Mouse (Mus musculus): ENCODE results near the gene Tob1.
A peak's percentile ranks its signal among the peaks of the same experiment; 100 is the strongest.

Tob1 gene

DNA sequence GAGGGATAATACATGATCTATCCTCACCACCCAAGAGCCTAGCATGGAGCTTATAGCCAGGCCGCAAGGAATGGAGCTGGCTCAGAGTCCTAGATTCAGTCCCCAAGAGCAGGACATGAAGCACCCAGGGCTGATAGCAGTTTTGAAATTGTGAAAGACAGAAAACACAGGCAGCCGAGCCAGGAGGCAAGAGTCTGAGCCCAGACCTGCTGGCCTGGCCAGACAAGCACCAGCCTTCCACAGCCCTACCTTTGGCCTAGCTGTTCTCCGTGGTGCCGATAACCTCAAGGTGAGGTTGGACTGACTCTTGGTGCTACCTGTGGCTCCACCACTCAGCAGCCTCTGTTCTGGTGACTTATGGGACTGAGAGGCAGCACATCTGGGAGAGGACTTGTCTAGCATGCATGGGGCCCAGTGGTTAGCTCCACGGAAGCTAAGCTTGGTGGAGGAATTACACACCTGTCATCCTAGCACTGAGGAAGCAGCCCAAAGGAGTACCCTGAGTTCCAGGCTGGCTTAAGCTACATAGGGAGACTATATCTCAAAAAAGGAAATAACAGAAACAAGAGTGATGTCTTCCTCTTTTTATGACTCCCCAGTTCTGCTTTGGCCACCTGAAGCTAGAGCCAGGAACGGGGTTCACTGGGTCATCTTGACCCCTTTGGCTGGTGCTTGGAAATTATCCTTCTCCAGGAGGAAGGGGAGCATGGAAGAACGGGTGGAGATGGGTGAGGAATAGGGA is 12.7 kb upstream of the Tob1 start:
- DNase-seq (ENCODE audit: low read depth, low spot score), result no peak

DNA sequence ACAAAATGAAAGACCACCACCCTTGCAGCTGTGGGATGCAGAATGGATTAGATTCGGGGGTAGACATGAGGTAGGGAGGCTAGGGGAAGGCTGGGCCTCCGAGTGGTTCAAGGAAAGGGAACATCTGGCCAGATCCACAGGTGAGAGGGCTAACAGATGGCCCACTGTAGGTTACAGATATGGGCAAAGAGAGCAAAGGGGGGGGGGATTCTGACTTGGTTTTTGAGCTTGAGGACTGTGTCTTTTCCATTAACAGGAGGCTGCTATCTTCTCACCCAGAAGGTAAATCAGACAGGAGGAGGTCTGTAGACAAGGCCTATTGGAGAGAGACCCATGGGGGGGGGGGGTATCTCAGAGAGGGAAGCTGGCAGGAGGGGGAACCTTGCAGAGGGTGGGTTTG is 11.5 kb upstream of the Tob1 start:
- no peak for DNase-seq (ENCODE audit: low read depth, low spot score)

DNA sequence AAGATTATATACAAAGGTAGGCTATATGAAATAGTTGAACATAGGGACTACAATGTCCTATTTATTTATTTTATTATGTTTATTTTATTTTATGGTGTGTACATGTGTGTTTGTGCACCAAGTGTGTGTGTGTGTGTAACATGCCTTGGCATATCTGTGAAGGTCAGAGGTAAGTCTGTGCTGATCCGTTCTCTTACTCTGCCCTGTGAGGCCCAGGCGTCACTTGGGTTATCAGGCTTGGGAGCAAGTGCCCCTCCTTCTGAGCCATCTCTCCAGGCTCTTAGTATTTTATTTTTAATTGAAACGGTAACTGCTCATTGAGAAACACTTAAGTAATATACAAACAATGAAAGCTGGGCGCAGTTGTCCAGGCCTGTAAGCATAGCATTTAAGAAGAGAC is 10.8 kb upstream of the Tob1 start:
- no peak for DNase-seq (ENCODE audit: low read depth, low spot score)

GRCm38 (mm10) chr11:94202106-94202505 is 9.1 kb upstream of the Tob1 start:
- no peak for DNase-seq (ENCODE audit: low read depth, low spot score)

GRCm38 (mm10) chr11:94203066-94203465 is 8.2 kb upstream of the Tob1 start:
- no peak for DNase-seq (ENCODE audit: low read depth, low spot score)

- DNase-seq (ENCODE audit: low read depth, low spot score), result no peak
These were observed 4.7 kb upstream of the Tob1 start for GRCm38 (mm10) chr11:94206398-94207114.

GRCm38 (mm10) chr11:94208811-94209675 is 2.2 kb upstream of the Tob1 start:
- DNase-seq (ENCODE audit: low read depth, low spot score), result no peak

DNA sequence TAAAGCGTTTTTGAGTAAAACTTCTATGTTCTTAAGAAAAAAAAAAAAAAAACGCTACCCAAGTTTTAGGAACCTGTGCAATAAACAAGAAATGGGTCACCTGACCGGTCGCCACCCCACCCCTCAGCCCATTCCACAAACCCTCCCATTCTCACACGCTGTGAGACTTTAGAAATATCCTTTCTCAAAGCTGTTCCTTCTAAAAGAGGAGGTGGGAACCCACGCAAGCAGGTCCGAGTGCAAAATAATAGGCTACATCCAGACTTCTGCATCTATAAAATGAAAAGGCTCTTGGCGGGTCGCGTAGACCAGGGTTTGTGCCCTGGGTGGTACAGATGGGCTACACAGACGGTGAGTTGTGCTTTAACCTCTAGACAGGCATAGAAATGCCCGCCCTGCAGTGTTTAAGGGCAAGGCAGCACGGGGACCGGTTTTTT is 1.5 kb upstream of the Tob1 start:
- no peak for DNase-seq (ENCODE audit: low read depth, low spot score)

DNA sequence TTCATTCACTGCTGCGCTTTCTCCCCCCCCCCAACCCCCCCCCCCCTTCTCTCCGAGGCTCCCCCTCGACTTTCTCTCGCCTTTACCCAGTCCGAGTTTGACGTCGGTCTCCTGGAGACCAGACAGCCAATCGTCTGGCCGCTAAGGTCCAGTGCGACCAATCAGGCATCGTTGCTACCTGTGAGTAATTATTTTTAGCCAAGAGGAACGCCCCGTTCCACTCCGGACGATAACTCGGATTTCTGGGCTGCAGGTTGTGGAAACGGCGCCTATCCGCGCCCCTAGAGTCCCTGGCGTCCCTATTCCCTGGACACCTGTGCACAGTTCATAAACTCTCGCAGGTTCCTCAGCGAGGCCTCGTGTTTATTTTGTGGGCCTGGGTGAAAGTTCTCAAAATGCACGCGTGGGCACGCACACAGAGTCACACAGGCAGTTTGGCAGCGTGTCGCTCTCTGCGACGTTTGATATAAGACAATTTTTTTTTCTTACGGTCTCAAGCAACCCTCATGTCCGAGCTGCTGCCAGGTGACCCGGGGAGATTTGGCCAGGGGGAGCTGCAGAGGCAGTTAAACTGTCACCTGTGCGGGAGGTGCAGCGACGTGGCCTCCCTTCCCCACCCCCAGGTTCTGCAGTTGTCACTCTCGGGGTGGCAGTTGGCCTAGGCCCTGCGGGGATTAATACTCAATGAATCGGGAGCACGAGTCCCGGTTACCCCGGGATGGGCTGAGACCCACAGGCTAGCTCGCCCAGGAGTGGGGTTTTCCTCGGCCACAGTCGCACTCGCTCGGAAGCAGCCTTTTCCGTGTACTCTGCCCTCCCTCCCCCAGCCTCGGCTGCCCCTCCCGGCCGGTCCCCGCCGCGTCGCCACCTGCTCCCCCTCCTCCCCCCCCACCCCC is 815 bp upstream of the Tob1 start:
- peak; percentile 88 for DNase-seq (ENCODE audit: low read depth, low spot score)

- DNase-seq (ENCODE audit: low read depth, low spot score), result peak; percentile 45
These were observed 616 bp downstream of the Tob1 start for GRCm38 (mm10) chr11:94211651-94212488.

DNA sequence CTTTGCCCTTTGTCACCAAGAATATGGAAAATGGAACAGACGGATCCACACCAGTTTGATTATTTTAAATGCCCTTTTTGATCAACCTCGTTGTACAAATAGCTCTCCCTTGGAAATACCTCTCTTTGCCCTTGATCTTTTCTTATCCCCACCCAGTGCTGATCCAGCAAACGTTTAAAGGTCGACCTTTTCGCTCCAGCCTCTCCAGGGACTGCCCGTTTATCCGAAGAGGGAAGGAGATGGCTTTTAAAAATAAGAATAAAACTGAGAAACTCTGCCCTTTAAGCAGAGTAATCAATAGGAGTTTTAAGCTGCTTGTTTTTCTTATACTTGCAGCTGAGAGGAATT is 1.2 kb downstream of the Tob1 start:
- DNase-seq (ENCODE audit: low read depth, low spot score), result no peak

- no peak for DNase-seq (ENCODE audit: low read depth, low spot score)
These were observed 1.7 kb downstream of the Tob1 start for GRCm38 (mm10) chr11:94212997-94213396.

DNA sequence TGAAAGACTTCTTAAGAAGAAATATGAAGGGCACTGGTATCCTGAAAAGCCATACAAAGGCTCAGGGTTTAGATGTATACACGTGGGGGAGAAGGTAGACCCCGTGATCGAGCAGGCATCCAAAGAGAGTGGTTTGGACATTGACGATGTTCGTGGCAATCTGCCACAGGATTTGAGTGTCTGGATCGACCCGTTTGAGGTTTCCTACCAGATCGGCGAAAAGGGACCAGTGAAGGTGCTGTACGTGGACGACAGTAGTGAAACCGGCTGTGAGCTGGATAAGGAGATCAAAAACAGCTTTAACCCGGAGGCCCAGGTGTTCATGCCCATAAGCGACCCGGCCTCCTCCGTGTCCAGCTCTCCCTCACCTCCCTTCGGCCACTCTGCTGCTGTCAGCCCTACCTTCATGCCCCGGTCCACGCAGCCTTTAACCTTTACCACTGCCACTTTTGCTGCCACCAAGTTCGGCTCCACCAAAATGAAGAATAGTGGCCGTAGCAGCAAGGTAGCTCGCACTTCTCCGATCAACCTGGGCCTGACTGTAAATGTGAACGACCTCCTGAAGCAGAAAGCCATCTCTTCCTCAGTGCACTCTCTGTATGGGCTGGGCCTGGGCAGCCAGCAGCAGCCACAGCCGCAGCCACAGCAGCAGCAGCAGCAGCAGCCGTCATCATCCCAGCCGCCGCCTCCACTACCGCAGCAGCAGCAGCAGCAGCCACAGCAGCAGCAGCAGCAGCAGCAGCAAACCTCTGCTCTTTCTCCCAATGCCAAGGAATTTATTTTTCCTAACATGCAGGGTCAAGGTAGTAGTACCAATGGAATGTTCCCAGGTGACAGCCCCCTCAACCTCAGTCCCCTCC is 2.7 kb downstream of the Tob1 start:
- no peak for DNase-seq (ENCODE audit: low read depth, low spot score)

GRCm38 (mm10) chr11:94215581-94215980 is 4.3 kb downstream of the Tob1 start:
- no peak for DNase-seq (ENCODE audit: low read depth, low spot score)

GRCm38 (mm10) chr11:94216247-94216646 is 5.0 kb downstream of the Tob1 start:
- DNase-seq (ENCODE audit: low read depth, low spot score), result no peak

GRCm38 (mm10) chr11:94221257-94221656 is 10.0 kb downstream of the Tob1 start:
- DNase-seq (ENCODE audit: low read depth, low spot score), result no peak

- no peak for DNase-seq (ENCODE audit: low read depth, low spot score)
These were observed 12.3 kb downstream of the Tob1 start for GRCm38 (mm10) chr11:94223531-94223930.

DNA sequence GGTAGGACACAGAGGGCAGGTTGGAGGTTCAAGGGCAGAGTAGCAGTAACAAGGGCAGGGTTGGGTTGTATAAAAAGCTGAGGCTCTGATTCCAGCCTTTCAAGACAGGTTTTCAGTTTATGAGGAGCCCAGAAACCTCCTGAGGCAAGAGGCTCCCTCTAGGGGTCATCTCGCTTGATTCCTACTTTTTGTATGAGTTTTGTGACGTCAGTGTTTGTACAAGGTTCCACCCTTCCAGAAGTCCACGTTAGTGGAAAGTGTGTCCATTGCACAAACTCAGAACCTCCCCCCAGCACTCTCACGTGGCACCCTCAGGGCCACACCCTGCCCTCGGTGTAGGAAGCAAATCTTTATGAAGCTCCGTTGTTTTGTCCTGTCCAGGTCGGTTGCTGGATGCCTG is 14.7 kb downstream of the Tob1 start:
- no peak for DNase-seq (ENCODE audit: low read depth, low spot score)

DNA sequence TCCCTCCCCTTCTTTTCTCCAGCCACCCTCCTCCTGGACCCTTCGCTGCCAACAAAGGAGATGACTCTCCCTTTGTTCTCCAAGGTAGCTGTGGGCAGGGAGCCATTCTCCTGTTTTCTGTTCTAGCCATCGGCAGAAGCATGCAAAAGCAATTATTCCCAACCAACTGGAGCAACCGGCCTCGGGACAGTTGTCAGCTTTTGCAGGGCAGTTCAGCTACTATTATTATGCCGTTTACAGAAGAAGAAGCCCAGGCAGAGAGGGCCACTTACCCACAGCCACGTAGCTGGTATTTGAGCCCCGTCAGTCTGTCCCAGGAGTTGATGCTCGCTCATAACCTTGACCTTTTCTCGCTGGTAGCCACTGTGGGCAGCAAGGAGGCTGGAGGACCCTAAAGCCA is 17.2 kb downstream of the Tob1 start:
- DNase-seq (ENCODE audit: low read depth, low spot score), result no peak

All from embryo, embryonic 11.5 days (tissue).